8 mouse cellular contexts compared by ENCODE assay signal in genomic region chr10:12019159-12019779, GRCm38 (mm10).
DNase-seq lines count a peak whose midpoint lies in the region.

No protein-coding gene starts in this region.

- DNase-seq in Muller cell, postnatal 12 days (ENCODE audit: inconsistent ontology term) = peak; percentile 81
- DNase-seq in brain, embryonic 18.5 days (ENCODE audit: low read depth, low spot score) = peak; percentile 8
- DNase-seq in frontal cortex, postnatal 36 days (ENCODE audit: low spot score in 2 of 2) = peak; percentile 63 to 83
- peak; percentile 23 to 60 for DNase-seq in layer of hippocampus, adult 18-20 months (ENCODE audit: low spot score in 2 of 2)
- peak; percentile 7 for DNase-seq in right cerebral cortex, postnatal 4 days
- DNase-seq in thymus, postnatal 14 days = no peak
- DNase-seq in testis, postnatal 10 days (ENCODE audit: low spot score) = no peak
- no peak for DNase-seq in hindbrain, embryonic 10.5 days (ENCODE audit: low spot score)

- no peaks in the 10 kb centered on the region for H3K27me3 ChIP-seq in hindbrain, embryonic 10.5 days (ENCODE audit: insufficient read depth, poor library complexity, severe bottlenecking)

- H3K9me3 ChIP-seq in hindbrain, embryonic 10.5 days = no peaks in the 10 kb centered on the region

- no peak overlapping the region for H3K4me3 ChIP-seq in hindbrain, embryonic 10.5 days

- 80% methylated on average over 14 of the region's 14 CpGs for WGBS in hindbrain, embryonic 10.5 days

- no peak overlapping the region for H3K27ac ChIP-seq in hindbrain, embryonic 10.5 days

- no peaks in the 10 kb centered on the region for H3K4me1 ChIP-seq in hindbrain, embryonic 10.5 days (replicated peaks)

- no peaks in the 10 kb centered on the region for H3K36me3 ChIP-seq in hindbrain, embryonic 10.5 days

Comparison
In these comparisons a context has a peak if more than half of its experiments do, and no peak if none do; other contexts are left out.
1. DNase-seq: peak in Muller cell, postnatal 12 days (single experiment), brain, embryonic 18.5 days (single experiment), frontal cortex, postnatal 36 days (2 of 2), layer of hippocampus, adult 18-20 months (2 of 2) and right cerebral cortex, postnatal 4 days (single experiment); none in thymus, postnatal 14 days (single experiment), testis, postnatal 10 days (single experiment) and hindbrain, embryonic 10.5 days (single experiment).